Mouse (Mus musculus) testis, postnatal 14 days (tissue): ENCODE measurements around the gene Sdsl.
A peak's percentile ranks its signal among the peaks of the same experiment; 100 is the strongest.

ENCODE experiments used
- DNase-seq: peaks from one replicate; pipeline ENCODE4 v3.0.0; 2021; ENCODE audit warnings: low spot score

Sdsl gene

GRCm38 (mm10) chr5:120456841-120457554, 15.6 kb downstream of the Sdsl start:
- no peak for DNase-seq

- DNase-seq, result no peak
Observed at GRCm38 (mm10) chr5:120456253-120456652, 16.4 kb downstream of the Sdsl start.

GRCm38 (mm10) chr5:120454756-120455337, 17.8 kb downstream of the Sdsl start:
- no peak for DNase-seq

DNA sequence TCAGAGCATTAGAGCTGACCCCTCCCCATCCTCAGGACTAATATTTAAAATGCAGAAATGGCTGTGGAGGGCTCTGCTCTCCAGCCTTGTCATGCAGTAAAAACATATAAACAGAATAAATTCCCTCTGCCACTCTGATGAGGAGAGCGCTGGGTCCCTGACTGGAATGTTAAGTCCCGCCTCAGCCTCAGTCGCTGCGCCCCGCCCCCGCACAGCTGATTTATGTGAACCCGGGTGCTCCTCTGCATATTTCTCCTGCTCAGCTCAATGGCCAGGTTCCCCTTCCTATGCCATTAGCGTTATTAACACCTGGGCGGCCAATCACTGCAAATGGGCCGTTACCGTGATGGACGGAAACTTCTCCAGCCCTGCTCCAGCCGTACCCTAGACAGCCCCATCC, 25.3 kb downstream of the Sdsl start:
- no peak for DNase-seq

- peak; percentile 87 for DNase-seq
Observed at GRCm38 (mm10) chr5:120440733-120441132, 31.9 kb downstream of the Sdsl start.

DNA sequence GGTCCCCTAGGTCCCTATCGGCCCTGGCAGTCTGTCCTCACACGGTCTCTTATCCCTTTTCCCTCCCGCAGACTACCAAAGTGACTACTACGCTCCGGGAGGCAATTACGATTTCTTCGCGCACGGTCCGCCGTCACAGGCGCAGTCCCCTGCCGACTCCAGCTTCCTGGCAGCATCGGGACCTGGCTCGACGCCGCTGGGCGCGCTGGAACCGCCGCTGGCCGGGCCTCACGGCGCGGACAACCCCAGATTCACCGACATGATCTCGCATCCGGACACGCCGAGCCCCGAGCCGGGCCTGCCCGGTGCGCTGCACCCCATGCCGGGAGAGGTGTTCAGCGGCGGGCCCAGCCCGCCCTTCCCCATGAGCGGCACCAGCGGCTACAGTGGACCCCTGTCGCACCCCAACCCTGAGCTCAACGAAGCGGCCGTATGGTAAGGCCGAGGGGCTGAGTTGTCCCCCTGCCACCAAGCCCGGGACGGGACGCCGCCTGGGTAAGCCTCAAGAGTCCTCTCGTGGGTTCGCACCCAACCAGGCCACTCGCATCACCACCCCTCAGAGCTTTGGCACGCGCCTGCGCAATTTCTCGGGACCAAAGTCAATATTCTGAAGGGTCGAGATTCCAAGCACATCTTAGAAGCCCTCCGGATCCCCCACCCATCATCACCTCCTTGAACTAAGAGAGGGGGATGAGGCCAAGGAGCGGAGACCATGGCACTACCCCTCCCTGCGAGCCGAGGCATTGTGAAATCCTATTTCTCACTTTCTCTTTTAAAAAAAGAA, 32.5 kb downstream of the Sdsl start:
- no peak for DNase-seq

- DNase-seq, result no peak
Observed at GRCm38 (mm10) chr5:120438991-120439710, 33.5 kb downstream of the Sdsl start.

- no peak for DNase-seq
Observed at GRCm38 (mm10) chr5:120438469-120438868, 34.1 kb downstream of the Sdsl start.

- DNase-seq, result no peak
Observed at GRCm38 (mm10) chr5:120437986-120438385, 34.6 kb downstream of the Sdsl start.

GRCm38 (mm10) chr5:120437539-120437938, 35.1 kb downstream of the Sdsl start:
- no peak for DNase-seq

DNA sequence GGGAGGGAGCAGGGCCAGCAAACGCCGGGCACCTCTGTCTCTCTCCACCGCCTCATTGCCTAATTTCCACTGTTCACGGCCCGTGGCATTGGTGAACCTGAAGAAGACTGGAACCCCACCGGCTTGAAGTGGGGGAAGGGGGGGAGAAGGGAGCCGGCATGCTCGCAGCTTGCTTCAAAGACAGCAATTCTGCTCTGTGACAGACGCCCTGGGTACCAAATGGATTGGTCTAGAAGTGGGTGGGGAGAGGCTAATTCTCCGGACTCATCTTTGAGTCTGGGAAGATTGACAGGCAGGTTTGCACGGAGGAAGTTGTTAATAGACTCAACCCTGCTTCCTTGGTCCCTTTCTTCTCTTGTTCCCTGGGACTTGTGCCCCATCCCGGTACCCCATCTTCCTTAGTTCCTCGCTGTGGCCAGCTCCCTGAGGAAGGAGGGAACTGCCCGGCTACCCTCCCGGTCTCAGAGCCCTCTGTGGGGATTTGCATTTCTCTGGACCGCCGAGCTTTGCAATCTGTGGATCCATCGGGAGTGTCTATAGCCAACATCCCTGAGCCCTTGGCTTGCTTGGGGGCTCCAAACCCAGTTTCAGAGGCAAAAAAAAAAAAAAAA, 35.6 kb downstream of the Sdsl start:
- no peak for DNase-seq

DNA sequence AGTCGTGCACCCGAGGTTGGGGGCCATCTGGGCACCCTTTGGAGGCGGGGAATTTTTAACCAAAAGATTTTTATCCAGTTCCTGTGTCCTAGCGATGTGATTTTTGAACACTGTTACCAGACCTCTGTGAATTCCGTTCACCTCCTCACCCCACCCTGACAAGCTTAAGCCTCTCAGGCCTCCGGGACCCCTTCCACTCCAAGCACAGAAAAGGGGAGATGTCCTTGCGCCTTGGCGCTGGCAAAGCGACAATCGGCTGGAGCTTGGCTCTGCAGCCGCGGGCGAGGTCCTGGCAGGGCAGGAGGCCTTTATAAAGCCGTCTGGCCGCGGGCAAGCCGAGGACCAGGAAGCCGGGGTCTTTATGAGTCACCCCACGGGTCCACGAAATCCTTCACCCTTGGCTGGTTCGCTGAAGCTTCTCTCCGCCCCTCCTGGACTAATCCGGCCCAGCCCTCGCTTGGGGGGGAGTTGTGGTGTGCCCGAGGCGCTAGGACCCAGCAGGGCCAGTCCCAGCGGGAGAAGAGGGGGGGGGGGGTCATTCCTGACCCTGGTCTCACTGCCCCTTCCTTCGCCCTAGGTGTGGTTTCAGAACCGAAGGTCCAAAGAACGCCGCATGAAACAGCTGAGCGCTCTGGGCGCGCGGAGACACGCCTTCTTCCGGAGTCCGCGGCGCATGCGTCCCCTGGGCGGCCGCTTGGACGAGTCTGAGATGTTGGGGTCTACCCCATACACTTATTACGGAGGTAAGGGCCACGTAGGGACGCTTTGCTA, 36.7 kb downstream of the Sdsl start:
- DNase-seq, result no peak

GRCm38 (mm10) chr5:120435006-120435681, 37.5 kb downstream of the Sdsl start:
- no peak for DNase-seq

- no peak for DNase-seq
Observed at GRCm38 (mm10) chr5:120434231-120434735, 38.3 kb downstream of the Sdsl start.

DNA sequence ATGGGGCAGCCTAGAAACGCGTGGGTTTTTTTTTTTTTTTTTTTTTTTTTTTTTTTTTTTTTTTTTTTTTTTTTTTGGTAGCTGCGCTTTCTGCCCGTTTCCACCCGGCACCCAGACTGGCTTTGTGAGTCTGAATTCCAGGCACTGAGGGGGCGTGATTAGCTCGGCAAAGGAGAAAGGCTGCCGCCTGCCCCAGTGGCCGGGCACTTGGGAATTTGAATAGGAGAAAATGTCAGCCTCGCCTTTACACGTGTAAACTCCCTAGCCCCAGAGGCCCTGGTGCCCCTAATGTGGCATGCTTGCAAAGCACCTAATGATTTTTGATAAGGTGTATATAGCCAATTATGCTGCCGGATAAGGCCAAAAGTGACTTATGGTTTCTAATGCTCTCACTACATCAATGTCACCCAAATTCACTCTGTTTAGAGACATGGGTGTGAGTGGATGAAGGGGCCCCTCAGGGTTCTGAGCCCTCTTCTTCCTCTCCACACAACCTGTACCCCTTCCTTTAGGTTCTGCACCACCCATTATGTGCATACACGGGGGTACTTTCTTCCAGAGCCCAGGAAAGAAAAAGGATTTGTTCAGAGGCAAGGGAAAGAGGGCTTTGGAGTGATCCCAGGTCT, 39.4 kb downstream of the Sdsl start:
- DNase-seq, result no peak

- DNase-seq, result no peak
Observed at GRCm38 (mm10) chr5:120432486-120433015, 40.1 kb downstream of the Sdsl start.

DNA sequence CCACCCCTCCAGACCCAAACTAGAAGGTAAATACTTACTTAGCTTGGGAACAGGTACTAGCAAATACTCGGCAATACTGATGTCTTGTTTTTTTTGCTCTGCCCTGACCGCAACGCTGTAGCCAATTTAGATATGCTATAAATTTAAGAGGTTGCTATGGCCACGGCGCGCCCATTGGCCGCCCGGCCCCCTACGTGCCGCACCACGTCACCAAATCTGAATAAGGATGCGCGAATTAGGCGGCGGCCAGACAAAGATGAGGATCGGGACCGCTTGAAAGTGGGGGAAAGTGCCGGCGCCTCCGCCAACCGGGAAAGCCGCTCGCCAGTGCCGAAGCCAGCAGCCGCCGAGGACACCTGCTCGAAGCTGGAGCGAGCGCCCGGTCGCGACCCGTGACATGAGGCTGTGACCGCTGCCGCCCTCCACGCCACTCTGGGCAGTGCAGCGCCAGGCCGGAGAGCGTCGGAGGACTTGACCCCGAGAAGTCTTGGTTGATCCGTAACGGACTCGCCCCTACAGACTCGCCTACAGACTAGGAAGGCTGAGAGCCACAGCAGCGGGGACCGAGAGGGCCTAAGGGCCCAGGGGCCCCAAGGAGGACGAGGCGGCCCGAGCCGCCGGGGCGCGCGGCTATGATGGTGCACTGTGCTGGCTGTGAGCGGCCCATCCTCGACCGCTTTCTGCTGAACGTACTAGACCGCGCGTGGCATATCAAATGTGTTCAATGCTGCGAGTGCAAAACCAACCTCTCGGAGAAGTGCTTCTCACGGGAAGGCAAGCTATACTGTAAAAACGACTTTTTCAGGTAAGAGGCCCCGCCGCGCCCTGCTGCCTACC, 40.7 kb downstream of the Sdsl start, which contains the start of gene Lhx5:
TSS of gene Lhx5 (plus strand) at position 51 of the 837 bp plus-strand sequence.
- no peak for DNase-seq

DNA sequence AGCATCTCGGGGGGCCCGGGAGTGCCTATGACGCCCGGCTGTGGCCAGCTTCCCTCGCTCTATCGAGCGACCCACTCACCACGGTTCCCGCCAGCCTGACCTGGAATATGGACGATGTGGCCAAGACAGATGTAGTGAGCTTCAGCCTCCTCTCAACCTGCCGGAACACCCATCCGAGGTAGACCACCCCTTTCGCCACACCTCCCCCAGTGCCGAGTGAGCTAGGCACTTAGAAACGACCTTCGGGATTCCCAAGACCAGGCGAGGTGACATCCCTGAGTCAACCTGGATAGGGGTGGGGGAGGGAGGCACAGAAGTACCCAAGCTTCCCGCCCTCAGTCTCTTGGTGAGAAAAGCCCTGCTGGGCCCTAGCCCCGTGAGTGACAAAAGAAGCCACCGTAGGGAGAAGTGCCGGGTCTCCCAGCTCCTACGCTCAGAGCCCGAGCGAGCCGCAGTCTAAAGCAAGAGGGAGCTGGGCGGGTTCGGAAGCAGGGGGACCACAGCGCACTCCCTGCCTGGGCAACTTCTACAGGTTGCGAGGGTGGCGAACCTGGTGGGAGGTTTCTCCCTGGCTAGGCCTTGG, 41.5 kb downstream of the Sdsl start:
- no peak for DNase-seq
